19 mouse cellular contexts compared by ENCODE assay signal in the genomic region with DNA sequence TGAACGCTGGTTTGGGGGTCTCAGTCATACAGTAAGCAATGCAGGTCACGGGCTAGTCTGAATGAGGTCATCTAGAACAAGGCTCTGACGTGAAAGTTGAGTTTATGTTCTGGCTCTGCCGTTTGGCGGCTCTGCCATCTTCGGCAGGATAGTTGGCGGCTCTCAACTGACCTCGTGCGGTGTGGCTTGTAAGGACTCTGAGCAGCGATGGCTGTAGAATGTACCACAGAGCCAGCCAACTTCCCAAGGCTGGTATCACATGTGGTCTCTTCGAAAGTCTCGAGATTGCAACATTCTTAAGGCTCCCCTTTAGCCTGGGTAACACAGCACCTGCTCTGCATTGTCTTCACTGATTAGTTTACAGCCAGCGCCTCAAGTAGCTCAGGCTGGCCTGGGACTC.
"Had no signal": no experiment of that assay in that cellular context is flagged by ENCODE, and none has a peak within 500 bp of the region (broad histone marks: within the 10 kb centered on the region; RNA-seq: fewer than 3 reads in every experiment).

No protein-coding gene starts in this region.

- H3K27ac ChIP-seq: midbrain, embryonic 10.5 days; midbrain, embryonic 12.5 days; neural tube, embryonic 13.5 days; neural tube, embryonic 15.5 days had no signal

- DNase-seq: lung, adult 18-20 months; lung, embryonic 14.5 days; lung, postnatal 10 days; lung, postnatal 4 days; midbrain, embryonic 14.5 days; retina, postnatal 1 day; right cerebral cortex, adult 18-20 months; right cerebral cortex, postnatal 25 days; right cerebral cortex, postnatal 4 days; spleen, adult 18-20 months; thymus, adult 18-20 months; thymus, postnatal 14 days; thymus, postnatal 36 days had no signal

- ATAC-seq: midbrain, embryonic 16.5 days had no signal

- H3K4me1 ChIP-seq: midbrain, embryonic 12.5 days; neural tube, embryonic 15.5 days had no signal

- H3K27me3 ChIP-seq: midbrain, embryonic 12.5 days; neural tube, embryonic 13.5 days; neural tube, embryonic 15.5 days had no signal

- H3K36me3 ChIP-seq: midbrain, embryonic 10.5 days; midbrain, embryonic 12.5 days; neural tube, embryonic 13.5 days; neural tube, embryonic 15.5 days had no signal

- H3K4me3 ChIP-seq: midbrain, embryonic 10.5 days; midbrain, embryonic 12.5 days; myocyte; neural tube, embryonic 13.5 days; neural tube, embryonic 15.5 days had no signal

- H3K9ac ChIP-seq: lung, embryonic 14.5 days; midbrain, embryonic 12.5 days; neural tube, embryonic 13.5 days; neural tube, embryonic 15.5 days had no signal

- H3K4me2 ChIP-seq: lung, embryonic 14.5 days; midbrain, embryonic 12.5 days; neural tube, embryonic 13.5 days; neural tube, embryonic 15.5 days had no signal

- H3K9me3 ChIP-seq: midbrain, embryonic 10.5 days; midbrain, embryonic 12.5 days; neural tube, embryonic 13.5 days; neural tube, embryonic 15.5 days had no signal
